Mouse (Mus musculus): ENCODE measurements at regions not wholly inside any gene's neighbourhood (a gene's known extent, or its start where the extent isn't known, plus 50 kb on each side); places are given as distances from the start of the nearest gene placed in this dataset.

GRCm38 (mm10) chr17:54154536-54154935 lies 144.3 kb downstream of the Slc5a7 start:
- no peak for DNase-seq (ENCODE audit: low spot score)
- no peak overlapping the region for H3K9ac ChIP-seq (replicated peaks; ENCODE audit: low read length, poor library complexity, severe bottlenecking)
- H3K27ac ChIP-seq (ENCODE audit: low read depth, low read length): no peak overlapping the region
- H3K9me3 ChIP-seq (ENCODE audit: low read length): no peaks in the 10 kb centered on the region
- no peak for TF ChIP-seq CTCF (IDR thresholded peaks at IDR 0.05)
- H3K4me1 ChIP-seq (ENCODE audit: insufficient read depth, low read length): no peaks in the 10 kb centered on the region
- H3K36me3 ChIP-seq (ENCODE audit: insufficient read depth, low read length): no peaks in the 10 kb centered on the region
- H3K27me3 ChIP-seq (ENCODE audit: insufficient read depth, low read length): no peaks in the 10 kb centered on the region
- H3K4me3 ChIP-seq (ENCODE audit: low read depth, low read length): no peak overlapping the region
- no peak for ATAC-seq (ENCODE audit: low FRiP score)
- H3K4me2 ChIP-seq (ENCODE audit: low read depth, low read length, poor library complexity, severe bottlenecking): no peak overlapping the region
